Mouse (Mus musculus): ENCODE data around the gene Gpr153. TPM values are rescaled to one million over a fixed set of nuclear protein-coding genes. Genes with fewer than 3 reads are reported as not detected.

The Gpr153 gene
- polyA plus RNA-seq (2014; fragmentation: Illumina TruSeq; extraction: RNeasy Lipid Tissue Mini Kit (QIAGEN cat#74804)) = 5.2 TPM

DNA sequence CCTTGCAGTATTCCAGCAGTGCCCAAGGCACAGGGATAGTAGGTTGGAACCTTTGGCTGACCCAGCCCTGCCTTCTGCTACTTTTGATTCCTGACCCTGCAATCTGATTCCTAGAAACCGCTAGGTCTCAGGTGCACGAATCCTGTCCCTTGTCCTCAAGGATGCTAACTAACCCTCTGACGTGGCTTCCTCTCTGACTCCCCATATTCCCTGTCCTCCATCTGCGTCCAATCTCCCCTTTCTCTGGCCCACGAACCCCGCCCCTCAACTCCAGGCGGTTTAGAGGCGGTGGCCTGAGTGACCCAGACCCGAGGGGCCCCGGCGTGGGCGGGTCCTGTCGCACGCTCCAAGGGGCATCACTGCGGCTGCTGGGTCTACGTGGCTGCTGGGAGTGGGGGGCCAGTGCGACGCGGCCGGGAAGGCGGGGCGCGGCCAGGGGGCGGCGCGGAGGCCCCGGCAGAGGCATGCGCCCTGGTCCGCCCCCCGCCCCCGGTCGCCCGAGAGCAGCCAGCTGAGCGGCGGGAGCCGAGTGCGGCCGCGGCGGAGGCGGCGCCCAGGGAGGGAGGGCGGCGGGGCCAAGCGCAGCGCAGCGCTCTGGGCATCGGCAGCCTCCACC lies at the start of gene Gpr153:
Gene Gpr153 (plus strand): TSS at position 612 of the 616 bp plus-strand sequence.

DNA sequence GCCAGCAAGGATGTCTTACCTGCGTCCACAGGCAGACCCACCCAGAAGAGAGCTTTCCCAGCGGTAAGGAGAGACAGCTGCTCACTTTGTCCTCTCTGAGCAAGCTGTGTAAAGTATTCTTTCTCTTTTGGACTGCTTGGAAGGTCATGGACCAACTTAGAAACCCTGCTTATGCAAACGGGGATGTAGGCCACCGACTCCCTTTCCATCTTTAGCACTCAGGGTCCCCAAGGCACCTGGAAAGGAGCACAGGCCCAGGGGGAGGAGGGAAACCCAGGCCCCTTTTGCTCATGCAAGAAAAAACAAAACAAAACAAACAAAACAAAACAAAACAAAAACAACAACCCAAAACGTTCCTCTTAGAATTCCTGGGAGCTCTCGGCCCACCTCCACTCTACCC lies 17.5 kb downstream of the Gpr153 start, which contains the start of gene Hes3:
Gene Hes3 (minus strand): TSS at position 101 of the 400 bp plus-strand sequence.

DNA sequence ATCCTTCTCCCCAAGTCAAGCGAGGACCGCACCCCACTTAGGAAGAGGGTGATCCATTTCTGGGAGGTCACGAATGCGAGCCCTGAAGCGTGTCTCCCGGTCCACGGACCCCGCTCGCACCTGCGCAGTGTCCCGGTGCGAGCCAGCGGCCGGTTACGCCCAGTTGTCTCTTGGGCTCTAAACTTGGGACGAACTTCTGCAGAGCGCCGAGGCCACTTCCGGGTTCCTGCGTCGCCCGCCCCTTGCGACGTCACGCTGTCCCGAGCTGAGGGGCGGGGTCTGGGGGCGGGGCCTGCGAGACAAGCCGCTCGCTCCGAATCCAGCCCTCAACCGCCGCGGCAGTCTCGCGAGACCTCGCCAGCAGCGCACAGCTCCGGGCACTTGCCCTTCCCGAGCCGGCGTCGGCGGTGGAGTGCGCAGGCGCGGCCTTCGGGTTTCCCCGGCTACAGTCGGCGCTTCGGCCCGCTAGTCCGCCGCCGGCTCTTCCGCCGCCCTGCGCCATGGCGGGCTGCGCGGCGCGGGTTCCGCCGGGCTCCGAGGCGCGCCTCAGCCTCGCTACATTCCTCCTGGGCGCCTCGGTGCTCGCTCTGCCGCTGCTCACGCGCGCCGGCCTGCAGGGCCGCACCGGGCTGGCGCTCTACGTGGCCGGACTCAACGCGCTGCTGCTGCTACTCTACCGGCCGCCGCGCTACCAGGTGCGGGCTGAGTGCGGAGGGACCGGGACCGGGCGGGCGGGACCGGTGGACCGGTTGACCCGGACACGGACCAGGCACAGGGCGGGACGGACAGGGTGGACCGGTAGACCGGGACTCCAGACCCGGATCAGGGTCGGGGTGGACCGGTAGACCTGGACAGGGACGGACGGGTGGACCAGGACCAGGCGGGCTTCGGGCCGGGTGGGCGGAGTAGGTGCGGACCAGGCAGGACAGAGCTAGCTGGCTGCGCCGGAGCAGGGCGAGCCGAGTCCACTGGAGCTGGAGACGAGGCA lies 23.1 kb downstream of the Gpr153 start, which contains the start of gene Icmt:
Gene Icmt (plus strand): TSS at position 354 of the 988 bp plus-strand sequence.

DNA sequence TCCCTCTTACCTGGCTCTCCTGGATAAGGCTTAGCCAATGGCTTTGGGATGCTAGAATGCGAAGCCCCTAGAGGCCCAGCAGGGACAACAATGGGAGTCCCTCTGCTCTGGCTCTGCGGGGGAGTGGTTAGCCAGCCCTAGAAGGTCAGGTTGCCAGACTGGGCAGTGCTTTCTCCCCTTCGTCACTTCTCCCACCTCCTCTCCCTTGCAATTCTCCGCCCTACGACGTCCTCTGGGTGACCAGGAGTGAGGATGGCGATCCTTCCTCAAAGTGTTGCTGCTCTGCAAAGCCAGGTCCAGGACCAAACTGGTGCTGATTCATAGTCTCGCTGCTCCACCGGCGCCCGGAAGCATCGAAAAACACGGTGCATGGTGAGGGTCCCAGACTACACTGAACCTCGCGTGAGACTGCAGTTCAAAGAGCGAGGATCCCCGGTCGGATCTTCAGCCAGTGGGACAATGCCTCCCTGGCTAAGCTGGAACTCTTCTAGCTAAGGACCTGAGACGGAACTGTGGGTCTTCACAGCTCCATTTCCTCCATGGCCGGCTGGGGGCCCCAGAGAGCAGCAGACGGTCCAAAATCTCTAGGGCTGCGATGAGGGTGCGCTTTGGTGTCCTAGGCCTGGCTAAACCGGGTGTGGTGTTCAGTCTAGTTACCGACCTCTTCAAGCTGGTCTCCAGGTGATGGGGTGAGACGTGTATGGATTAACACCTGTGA lies 44.6 kb downstream of the Gpr153 start, which contains the start of gene Rnf207:
Gene Rnf207 (minus strand): TSS at position 477 of the 718 bp plus-strand sequence.

DNA sequence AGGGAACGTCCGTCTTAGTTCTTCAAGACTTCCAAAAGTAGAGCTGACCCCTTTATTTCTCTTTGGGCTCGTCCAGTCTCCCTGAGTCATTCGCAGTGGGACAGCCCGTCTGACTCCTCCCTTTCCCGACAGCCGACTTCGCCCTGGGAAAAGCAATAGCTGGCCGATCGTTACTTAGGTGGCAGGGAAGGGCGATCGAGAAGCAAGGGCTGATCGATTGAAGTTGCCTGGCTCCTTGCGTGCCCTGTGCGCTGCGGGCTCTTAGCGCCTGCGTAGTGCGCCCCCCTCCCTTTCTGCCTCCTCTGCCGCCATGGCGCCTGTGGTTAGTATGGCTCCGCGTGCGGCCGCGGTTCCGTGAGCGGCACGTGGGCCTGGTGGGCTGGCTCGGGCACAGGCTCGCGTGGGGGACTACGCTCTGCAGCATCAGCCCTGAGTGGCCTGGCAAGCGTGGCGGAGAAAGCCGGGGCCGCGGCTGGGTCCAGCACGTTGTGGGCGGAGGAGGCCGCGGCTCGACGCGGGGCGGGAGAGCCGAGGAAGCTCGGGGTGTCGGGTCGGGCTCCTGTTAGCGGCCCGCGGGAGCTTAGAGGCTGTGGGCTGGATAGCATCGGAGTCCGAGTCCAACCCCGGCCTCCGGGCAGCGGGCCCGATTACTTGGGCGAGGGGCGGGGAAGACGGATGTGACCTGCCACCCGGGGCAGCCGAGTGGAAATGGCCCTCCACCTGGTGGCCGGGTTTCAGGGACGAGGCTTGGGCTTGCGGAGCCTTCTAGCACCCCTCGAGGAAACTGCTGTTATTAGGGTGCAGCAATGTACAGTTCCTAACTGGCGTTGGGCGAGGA lies 51.8 kb downstream of the Gpr153 start, which contains the start of gene Rpl22:
Gene Rpl22 (plus strand): TSS at position 169 of the 838 bp plus-strand sequence.

Other genes starting within 250 kb of the Gpr153 start
- 2.2 TPM for gene Zbtb48, start 246.6 kb upstream of the Gpr153 start, polyA plus RNA-seq (2014; fragmentation: Illumina TruSeq; extraction: RNeasy Lipid Tissue Mini Kit (QIAGEN cat#74804))
- not detected for gene Tas1r1, start 235.7 kb upstream of the Gpr153 start, polyA plus RNA-seq (2014; fragmentation: Illumina TruSeq; extraction: RNeasy Lipid Tissue Mini Kit (QIAGEN cat#74804))
- gene Nol9, start 234.9 kb upstream of the Gpr153 start, polyA plus RNA-seq (2014; fragmentation: Illumina TruSeq; extraction: RNeasy Lipid Tissue Mini Kit (QIAGEN cat#74804)) = 25.6 TPM
- gene Plekhg5, start 201.7 kb upstream of the Gpr153 start, polyA plus RNA-seq (2014; fragmentation: Illumina TruSeq; extraction: RNeasy Lipid Tissue Mini Kit (QIAGEN cat#74804)) = 0.11 TPM
- not detected for gene Tnfrsf25, start 158.3 kb upstream of the Gpr153 start, polyA plus RNA-seq (2014; fragmentation: Illumina TruSeq; extraction: RNeasy Lipid Tissue Mini Kit (QIAGEN cat#74804))
- 0.43 TPM for gene Espn, start 121.9 kb upstream of the Gpr153 start, polyA plus RNA-seq (2014; fragmentation: Illumina TruSeq; extraction: RNeasy Lipid Tissue Mini Kit (QIAGEN cat#74804))
- gene Hes2, start 115.4 kb upstream of the Gpr153 start, polyA plus RNA-seq (2014; fragmentation: Illumina TruSeq; extraction: RNeasy Lipid Tissue Mini Kit (QIAGEN cat#74804)) = not detected
- 0.46 TPM for gene Acot7, start 96.1 kb upstream of the Gpr153 start, polyA plus RNA-seq (2014; fragmentation: Illumina TruSeq; extraction: RNeasy Lipid Tissue Mini Kit (QIAGEN cat#74804))
- not detected for gene Hes3, start 17.4 kb downstream of the Gpr153 start, polyA plus RNA-seq (2014; fragmentation: Illumina TruSeq; extraction: RNeasy Lipid Tissue Mini Kit (QIAGEN cat#74804))
- 9.3 TPM for gene Icmt, start 23.0 kb downstream of the Gpr153 start, polyA plus RNA-seq (2014; fragmentation: Illumina TruSeq; extraction: RNeasy Lipid Tissue Mini Kit (QIAGEN cat#74804))
- 0.23 TPM for gene Rnf207, start 44.8 kb downstream of the Gpr153 start, polyA plus RNA-seq (2014; fragmentation: Illumina TruSeq; extraction: RNeasy Lipid Tissue Mini Kit (QIAGEN cat#74804))
- 547 TPM for gene Rpl22, start 51.5 kb downstream of the Gpr153 start, polyA plus RNA-seq (2014; fragmentation: Illumina TruSeq; extraction: RNeasy Lipid Tissue Mini Kit (QIAGEN cat#74804))
- not detected for gene Chd5, start 64.4 kb downstream of the Gpr153 start, polyA plus RNA-seq (2014; fragmentation: Illumina TruSeq; extraction: RNeasy Lipid Tissue Mini Kit (QIAGEN cat#74804))
- gene Nphp4, start 202.5 kb downstream of the Gpr153 start, polyA plus RNA-seq (2014; fragmentation: Illumina TruSeq; extraction: RNeasy Lipid Tissue Mini Kit (QIAGEN cat#74804)) = not detected
- 1.7 TPM for gene Kcnab2, start 203.6 kb downstream of the Gpr153 start, polyA plus RNA-seq (2014; fragmentation: Illumina TruSeq; extraction: RNeasy Lipid Tissue Mini Kit (QIAGEN cat#74804))

Measured in ovary, adult 10 weeks (tissue).